Mouse (Mus musculus): ENCODE results near the gene Tmtc2.

DNA sequence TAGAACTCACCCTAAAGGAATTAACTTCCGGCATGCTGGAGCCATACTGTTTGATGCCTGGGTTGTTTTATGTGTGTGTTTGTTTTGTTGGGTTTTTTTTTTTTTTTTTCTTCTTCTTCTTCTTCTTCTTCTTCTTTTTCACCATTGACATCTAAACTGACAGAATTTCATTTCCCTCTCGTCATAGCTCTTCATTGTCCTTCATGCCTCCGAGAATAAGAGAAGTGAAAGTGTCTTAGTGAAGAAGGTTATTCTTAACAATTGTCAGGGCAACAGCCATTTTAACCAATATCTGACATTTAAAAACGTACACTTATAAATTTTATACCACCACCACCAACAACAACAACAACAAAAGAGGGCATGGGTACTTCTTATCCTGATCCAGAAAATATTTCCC, 83.5 kb downstream of the Tmtc2 start:
- TF ChIP-seq CTCF (IDR thresholded peaks at IDR 0.05; ENCODE audit: insufficient read depth, low read depth, low read length), result no peak
- no peak for TF ChIP-seq POLR2A (IDR thresholded peaks at IDR 0.05; ENCODE audit: insufficient read depth, low read depth, low read length)

Data from olfactory bulb, adult 2 months (tissue).